Mouse (Mus musculus) embryonic facial prominence, embryonic 11.5 days (tissue): ENCODE data around the gene Atic. TPM values are rescaled to one million over a fixed set of nuclear protein-coding genes. Genes with fewer than 3 reads are reported as not detected.

ENCODE experiments used
- ATAC-seq: fragments of 200-750 bp; cut with Nextera tagmentation; replicated peaks from 2 replicates; pipeline ENCODE4 v1.8.0; 2017; ENCODE audit warnings: low read depth; ENCODE audit not compliant: insufficient number of reproducible peaks, low FRiP score, low TSS enrichment
- DNase-seq: peaks from one replicate; pipeline ENCODE4 v3.0.0-alpha.2; 2015; ENCODE audit warnings: low spot score
- H3K27ac ChIP-seq: fragments of 300-500 bp; sonication (generic); replicated peaks from 2 replicates; pipeline ENCODE4 v1.5.1; 2014; ENCODE audit warnings: mild to moderate bottlenecking, low read depth, low read length, control low read depth
- H3K27me3 ChIP-seq: fragments of 300-500 bp; sonication (generic); 2 replicates; pipeline ENCODE4 v1.6.1; 2014; ENCODE audit warnings: mild to moderate bottlenecking, low read length, moderate library complexity, mixed read lengths; ENCODE audit not compliant: control insufficient read depth, insufficient read depth
- H3K36me3 ChIP-seq: fragments of 300-500 bp; sonication (generic); replicated peaks from 2 replicates; pipeline ENCODE4 v1.6.1; 2014; ENCODE audit warnings: low read depth, mild to moderate bottlenecking, low read length, moderate library complexity, mixed read lengths; ENCODE audit not compliant: control insufficient read depth, insufficient read depth
- H3K4me1 ChIP-seq: fragments of 300-500 bp; sonication (generic); 2 replicates; pipeline ENCODE4 v1.6.1; 2014; ENCODE audit warnings: low read length, mixed read lengths; ENCODE audit not compliant: control insufficient read depth, insufficient read depth
- H3K4me2 ChIP-seq: fragments of 300-500 bp; sonication (generic); 2 replicates; pipeline ENCODE4 v1.6.1; 2014; ENCODE audit warnings: low read depth, mild to moderate bottlenecking, control low read depth, low read length, moderate library complexity
- H3K4me3 ChIP-seq: fragments of 300-500 bp; sonication (generic); 2 replicates; pipeline ENCODE4 v1.5.1; 2014; ENCODE audit warnings: low read depth, low read length, control low read depth
- H3K9ac ChIP-seq: fragments of 300-500 bp; sonication (generic); replicated peaks from 2 replicates; pipeline ENCODE4 v1.6.1; 2014; ENCODE audit warnings: mild to moderate bottlenecking, control low read depth, low read length
- H3K9me3 ChIP-seq: fragments of 300-500 bp; sonication (generic); replicated peaks from 2 replicates; pipeline ENCODE4 v1.6.1; 2016; ENCODE audit warnings: mild to moderate bottlenecking, low read length, inconsistent platforms, mixed read lengths; ENCODE audit not compliant: control insufficient read depth
- WGBS: fragments of 180-500 bp; shearing (Covaris S2); extraction: QIAGEN DNeasy Blood & Tissue Kit; methylation state at CpG from one replicate; pipeline ENCODE4 v1.1.7; 2014; 5-methylcytosine and 5-hydroxymethylcytosine counted together
- polyA plus RNA-seq: library from polyadenylated mRNA; unstranded; fragments of >200 nt; fragmentation: Nextera tagmentation; extraction: Ambion mirVana; gene quantifications from 2 replicates; pipeline ENCODE4 v1.2.1, GENCODE M21; 2014

Atic gene
- polyA plus RNA-seq, 1 experiment from 2014 or later, result 66.6 TPM

DNA sequence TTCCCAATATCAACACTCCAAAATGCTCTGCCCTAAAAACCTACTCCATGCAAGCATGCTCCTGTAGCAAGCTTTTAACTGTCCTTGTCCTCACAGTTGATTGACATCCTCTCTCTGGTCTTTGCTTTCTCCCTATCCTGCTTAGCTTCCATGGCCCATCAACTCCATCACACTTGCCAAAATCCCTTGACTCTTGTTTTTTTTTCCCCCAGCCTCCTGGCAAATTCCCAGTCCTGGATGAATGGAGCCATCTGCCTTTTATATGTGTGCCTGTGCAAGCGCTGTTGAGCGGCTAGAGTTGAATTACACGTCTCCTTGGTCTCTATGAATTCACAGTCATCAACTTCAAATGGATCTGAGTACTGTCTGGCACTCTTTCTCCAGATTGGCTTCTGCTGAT, 16.5 kb upstream of the Atic start:
- 84% methylated on average over 3 of the region's 3 CpGs for WGBS
- H3K4me1 ChIP-seq, result no peaks in the 10 kb centered on the region
- no peak overlapping the region for H3K4me3 ChIP-seq
- H3K9ac ChIP-seq, result no peak overlapping the region
- H3K27ac ChIP-seq, result no peak overlapping the region
- ATAC-seq, result no peak
- H3K36me3 ChIP-seq, result no peaks in the 10 kb centered on the region
- no peaks in the 10 kb centered on the region for H3K27me3 ChIP-seq
- H3K4me2 ChIP-seq, result no peak overlapping the region
- no peak for DNase-seq
- H3K9me3 ChIP-seq, result no peaks in the 10 kb centered on the region

DNA sequence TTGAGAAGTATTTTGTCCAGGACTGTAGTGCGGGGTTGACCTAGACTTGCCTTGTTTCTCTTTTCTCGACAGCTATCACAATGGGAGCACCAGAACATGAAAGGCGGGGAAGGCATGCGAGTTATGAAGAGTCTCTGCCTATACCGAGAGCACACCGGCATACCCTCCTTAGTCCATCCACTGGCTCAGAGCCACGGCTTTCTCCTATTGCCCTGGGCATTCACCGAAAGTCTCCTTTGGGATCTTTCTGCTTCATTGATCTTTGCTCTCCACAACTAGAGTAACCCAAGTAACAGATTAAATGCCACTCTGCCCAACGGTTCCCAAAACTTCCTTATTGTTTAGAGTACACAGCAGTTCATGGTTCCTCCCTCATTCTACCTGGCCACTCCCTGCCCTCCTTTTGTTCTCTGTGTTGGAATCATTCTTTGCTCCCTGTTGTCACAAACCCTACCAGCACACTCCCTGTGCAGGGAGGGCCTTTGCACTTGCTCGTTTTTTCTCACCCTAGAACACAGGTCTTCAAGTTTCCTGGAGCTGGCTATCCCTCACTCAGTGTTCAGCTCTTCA, 6.2 kb upstream of the Atic start:
- WGBS, result 84% methylated on average over 10 of the region's 10 CpGs
- Histone ChIP-seq H3K9ac (no peak overlapping the region), H3K4me3 (no peak overlapping the region), H3K36me3 (no peaks in the 10 kb centered on the region), H3K9me3 (no peaks in the 10 kb centered on the region), H3K27me3 (no peaks in the 10 kb centered on the region), H3K4me1 (no peaks in the 10 kb centered on the region), H3K27ac (no peak overlapping the region), H3K4me2 (no peak overlapping the region)
- no peak for ATAC-seq
- DNase-seq, result no peak

DNA sequence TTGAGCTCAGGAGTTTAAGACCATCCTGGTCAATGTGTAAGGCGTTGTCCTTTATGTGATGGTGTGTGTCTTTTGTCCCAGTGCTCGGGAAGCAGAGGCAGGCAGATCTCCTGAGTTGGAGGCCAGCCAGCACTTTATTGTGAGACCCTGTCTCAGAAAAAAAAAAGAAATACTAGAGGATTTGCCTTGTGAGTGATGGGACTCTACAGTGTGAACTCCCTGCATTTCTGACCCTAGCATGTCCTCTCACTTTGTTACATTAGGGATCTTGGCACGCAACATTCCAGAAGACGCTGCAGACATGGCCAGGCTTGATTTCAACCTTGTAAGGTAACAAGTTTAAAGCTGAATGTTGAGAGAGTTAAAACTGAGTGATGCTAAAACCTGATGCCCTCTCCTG, 3.7 kb downstream of the Atic start:
- H3K27me3 ChIP-seq, result no peaks in the 10 kb centered on the region
- H3K4me2 ChIP-seq, result no peak overlapping the region
- H3K4me1 ChIP-seq, result no peaks in the 10 kb centered on the region
- H3K4me3 ChIP-seq, result no peak overlapping the region
- no peaks in the 10 kb centered on the region for H3K9me3 ChIP-seq
- peaks cover 10% of the 10 kb centered on the region for H3K36me3 ChIP-seq
- no peak overlapping the region for H3K27ac ChIP-seq
- no peak for ATAC-seq
- 91% methylated on average over 4 of the region's 4 CpGs for WGBS
- H3K9ac ChIP-seq, result no peak overlapping the region
- no peak for DNase-seq

DNA sequence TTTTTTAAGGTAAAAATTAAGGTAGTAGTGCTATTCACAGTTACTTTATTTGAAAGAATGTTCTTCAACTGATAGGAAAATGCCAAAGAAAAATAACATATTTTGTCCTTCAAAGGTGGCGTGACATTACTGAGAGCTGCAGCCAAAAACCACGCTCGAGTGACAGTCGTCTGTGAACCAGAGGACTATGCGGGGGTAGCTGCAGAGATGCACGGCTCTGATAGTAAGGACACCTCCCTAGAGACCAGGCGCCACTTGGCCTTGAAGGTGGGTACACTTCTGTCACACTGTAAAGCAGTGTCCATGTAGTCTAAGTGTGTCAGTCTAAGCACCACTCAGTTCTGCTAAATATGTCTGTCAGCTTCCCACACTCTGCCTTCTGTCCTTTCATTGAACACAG, 7.3 kb downstream of the Atic start:
- no peaks in the 10 kb centered on the region for H3K4me1 ChIP-seq
- no peak for ATAC-seq
- H3K27ac ChIP-seq, result no peak overlapping the region
- no peak overlapping the region for H3K4me3 ChIP-seq
- H3K4me2 ChIP-seq, result no peak overlapping the region
- H3K9ac ChIP-seq, result no peak overlapping the region
- H3K36me3 ChIP-seq, result peaks cover 15% of the 10 kb centered on the region
- no peaks in the 10 kb centered on the region for H3K27me3 ChIP-seq
- WGBS, result 92% methylated on average over 7 of the region's 7 CpGs
- DNase-seq, result no peak
- no peaks in the 10 kb centered on the region for H3K9me3 ChIP-seq

DNA sequence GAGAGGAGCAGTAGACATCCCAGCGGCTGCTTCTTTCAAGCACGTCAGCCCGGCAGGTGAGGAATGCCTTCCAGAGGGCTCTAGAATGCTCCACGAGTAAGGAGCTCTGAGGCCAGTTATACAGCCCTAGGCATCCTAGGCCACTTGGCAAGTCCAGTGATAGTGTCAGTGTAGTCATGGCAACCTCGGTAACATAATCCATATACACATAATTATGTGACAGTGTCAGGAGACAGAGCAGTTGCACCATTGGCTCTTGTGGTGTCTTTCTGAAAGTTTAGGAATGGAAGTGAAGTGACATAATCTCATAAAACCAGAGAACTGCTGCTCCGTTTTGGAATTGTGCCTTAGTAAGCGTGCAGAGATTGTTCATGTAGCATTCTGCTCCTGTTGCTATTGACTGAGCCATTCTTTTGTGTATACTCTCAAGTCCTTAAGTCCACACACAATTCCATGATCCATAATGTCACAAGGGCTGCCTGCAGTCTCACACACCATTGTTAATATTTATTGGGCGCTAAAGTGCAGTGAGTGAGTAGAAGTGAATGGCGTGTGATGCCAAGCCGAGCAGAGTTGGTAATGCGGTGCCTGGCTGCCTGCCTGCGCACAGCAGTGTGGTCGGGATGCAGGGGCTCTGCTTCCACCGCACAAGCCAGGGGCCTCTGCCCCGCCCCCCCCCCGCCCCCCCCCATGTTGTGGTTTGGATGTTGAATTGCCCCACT, 11.1 kb downstream of the Atic start:
- H3K9ac ChIP-seq, result no peak overlapping the region
- DNase-seq (no peak), ATAC-seq (no peak)
- no peak overlapping the region for H3K4me3 ChIP-seq
- no peaks in the 10 kb centered on the region for H3K27me3 ChIP-seq
- H3K36me3 ChIP-seq, result peaks cover 19% of the 10 kb centered on the region
- H3K27ac ChIP-seq, result no peak overlapping the region
- no peak overlapping the region for H3K4me2 ChIP-seq
- H3K9me3 ChIP-seq, result no peaks in the 10 kb centered on the region
- no peaks in the 10 kb centered on the region for H3K4me1 ChIP-seq
- 81% methylated on average over 16 of the region's 16 CpGs for WGBS

DNA sequence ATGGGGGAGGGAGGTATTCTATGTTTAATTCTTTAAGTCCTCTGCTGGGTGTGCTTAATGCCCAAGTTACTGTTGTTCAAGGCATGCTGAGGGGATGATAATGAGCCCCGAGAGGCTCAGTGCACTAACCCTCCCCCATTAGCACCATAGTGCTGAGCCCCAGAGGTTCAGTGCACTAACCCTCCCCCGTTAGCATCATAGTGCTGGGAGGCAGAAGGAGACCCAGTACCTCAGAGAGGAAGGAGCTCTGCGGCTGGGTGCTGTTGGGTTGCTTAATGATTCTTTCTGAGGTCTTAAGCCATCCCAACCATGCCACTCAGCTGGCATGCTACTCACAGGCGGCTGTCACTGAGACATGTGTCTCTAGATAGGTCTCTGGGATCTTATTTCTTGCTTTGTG, 13.2 kb downstream of the Atic start:
- H3K36me3 ChIP-seq, result peaks cover 12% of the 10 kb centered on the region
- no peak overlapping the region for H3K4me3 ChIP-seq
- no peak overlapping the region for H3K9ac ChIP-seq
- H3K4me1 ChIP-seq, result no peaks in the 10 kb centered on the region
- WGBS, result 88% methylated on average over 4 of the region's 4 CpGs
- H3K27me3 ChIP-seq, result no peaks in the 10 kb centered on the region
- no peak for DNase-seq
- H3K27ac ChIP-seq, result no peak overlapping the region
- no peak for ATAC-seq
- no peaks in the 10 kb centered on the region for H3K9me3 ChIP-seq
- no peak overlapping the region for H3K4me2 ChIP-seq

DNA sequence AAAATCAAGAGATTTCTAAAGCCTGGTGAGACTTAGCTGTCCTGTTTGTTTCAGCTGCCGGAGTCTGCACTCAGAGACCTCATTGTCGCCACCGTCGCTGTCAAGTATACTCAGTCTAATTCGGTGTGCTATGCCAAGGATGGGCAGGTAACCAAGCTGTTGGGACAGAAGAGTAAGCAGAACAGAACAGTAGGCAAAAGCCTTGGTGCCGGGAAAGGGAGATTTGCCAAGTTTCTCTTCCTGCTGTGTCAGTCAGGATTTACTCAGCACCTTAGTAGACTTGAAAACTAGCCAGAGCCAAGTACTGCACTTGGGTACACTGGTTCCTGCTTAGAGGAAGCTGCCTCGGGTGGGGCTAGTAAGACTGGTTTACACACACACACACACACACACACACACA, 19.0 kb downstream of the Atic start:
- Histone ChIP-seq H3K4me1 (no peaks in the 10 kb centered on the region), H3K27ac (no peak overlapping the region), H3K27me3 (no peaks in the 10 kb centered on the region), H3K4me3 (no peak overlapping the region), H3K9ac (no peak overlapping the region), H3K9me3 (no peaks in the 10 kb centered on the region), H3K4me2 (no peak overlapping the region), H3K36me3 (peaks cover 8% of the 10 kb centered on the region)
- 92% methylated on average over 7 of the region's 7 CpGs for WGBS
- DNase-seq (no peak), ATAC-seq (no peak)

DNA sequence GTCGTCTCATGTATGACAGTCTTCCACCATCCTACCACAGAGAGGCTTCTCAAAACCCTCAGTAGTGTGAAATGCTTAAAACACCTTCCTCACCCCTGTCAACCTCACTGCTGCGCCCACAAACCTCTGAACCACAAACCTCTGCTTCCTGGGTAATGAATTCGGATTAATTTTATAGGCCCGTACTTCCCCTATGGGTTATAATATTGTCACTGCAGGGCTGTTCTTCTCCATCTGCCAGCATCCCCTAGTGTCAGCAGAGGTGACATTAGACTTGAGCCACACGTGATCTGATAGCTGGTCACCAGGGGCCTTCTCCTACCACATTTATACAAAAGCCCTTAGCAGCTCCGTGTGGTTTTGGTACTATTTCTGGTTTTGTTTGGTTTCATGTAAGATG, 19.9 kb downstream of the Atic start:
- no peak overlapping the region for H3K4me3 ChIP-seq
- H3K9me3 ChIP-seq, result no peaks in the 10 kb centered on the region
- ATAC-seq, result no peak
- H3K36me3 ChIP-seq, result peaks cover 8% of the 10 kb centered on the region
- H3K4me2 ChIP-seq, result no peak overlapping the region
- 96% methylated on average over 6 of the region's 6 CpGs for WGBS
- no peaks in the 10 kb centered on the region for H3K4me1 ChIP-seq
- H3K27ac ChIP-seq, result no peak overlapping the region
- H3K27me3 ChIP-seq, result no peaks in the 10 kb centered on the region
- no peak for DNase-seq
- no peak overlapping the region for H3K9ac ChIP-seq
